Mouse (Mus musculus): ENCODE results near the gene Xpc.

DNA sequence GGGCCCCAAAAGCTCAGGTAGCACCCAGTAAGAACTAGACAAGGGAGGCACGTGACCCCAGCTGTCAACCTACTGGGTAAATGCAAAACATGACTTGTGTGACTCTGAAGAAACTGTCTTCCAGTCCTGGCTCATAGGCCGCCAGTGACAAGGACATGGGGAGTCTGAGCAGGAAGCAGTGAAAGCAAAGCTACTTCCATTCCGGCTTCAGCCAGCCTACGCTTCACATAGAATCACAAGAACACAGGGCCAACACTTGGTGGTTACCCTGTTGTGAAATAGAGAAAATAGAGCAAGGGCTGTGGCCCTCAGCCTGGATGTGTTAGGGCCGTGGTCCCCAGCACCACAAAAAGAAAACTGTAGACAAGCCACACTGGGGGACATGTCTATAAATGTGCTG is 7.1 kb upstream of the Xpc start:
- no peak for TF ChIP-seq POLR2A (IDR thresholded peaks at IDR 0.05; ENCODE audit: insufficient read length, low read depth)
- no peak for TF ChIP-seq USF1 (IDR thresholded peaks at IDR 0.05; ENCODE audit: low read depth)
- TF ChIP-seq MAX (IDR thresholded peaks at IDR 0.05; ENCODE audit: low read depth), result no peak
- TF ChIP-seq CEBPB (IDR thresholded peaks at IDR 0.05; ENCODE audit: insufficient read depth, poor library complexity, severe bottlenecking), result no peak
- TF ChIP-seq TCF3 (IDR thresholded peaks at IDR 0.05; ENCODE audit: insufficient read length, low read depth), result no peak
- TF ChIP-seq TCF12 (IDR thresholded peaks at IDR 0.05; ENCODE audit: insufficient read depth, poor library complexity, severe bottlenecking), result no peak
- TF ChIP-seq MYOD1 (IDR thresholded peaks at IDR 0.05; ENCODE audit: control insufficient read depth in 1 of 3, insufficient read length in 2 of 3, low read depth in 2 of 3), result no peak
- no peak for TF ChIP-seq E2F4 (IDR thresholded peaks at IDR 0.05; ENCODE audit: insufficient read depth)
- TF ChIP-seq SRF (IDR thresholded peaks at IDR 0.05; ENCODE audit: control insufficient read depth, insufficient read length, low read depth), result no peak
- TF ChIP-seq POLR2AphosphoS2 (IDR thresholded peaks at IDR 0.05; ENCODE audit: insufficient read length, low read depth), result no peak
